Mouse (Mus musculus) frontal cortex, postnatal 36 days (tissue): ENCODE results near the gene Glmp.
A peak's percentile ranks its signal among the peaks of the same experiment; 100 is the strongest.
"Not testable (repeated sequence)": the region's sequence is repeated elsewhere in the genome, so short reads cannot be mapped to it uniquely, and the experiment has no call there.

Experiments used
- DNase-seq, 2 experiments: peaks; one replicate each; pipeline ENCODE4 v3.0.0; 2022; ENCODE audit warnings: low spot score in 2 of 2

Gene Glmp

GRCm38 (mm10) chr3:88324951-88325405, at the start of gene Glmp:
Gene Glmp, plus strand, starts transcription at chr3:88325023.
- DNase-seq = peak; percentile 49 to 74

GRCm38 (mm10) chr3:88276121-88276520, 48.7 kb upstream of the Glmp start:
- DNase-seq = no peak

- peak in 1 of 2 experiments; percentile 57 for DNase-seq
Measured at GRCm38 (mm10) chr3:88276529-88277143, 48.2 kb upstream of the Glmp start.

GRCm38 (mm10) chr3:88280035-88280434, 44.8 kb upstream of the Glmp start:
- DNase-seq = no peak

GRCm38 (mm10) chr3:88281141-88281916, 43.5 kb upstream of the Glmp start:
- not testable (repeated sequence) for DNase-seq

- not testable (repeated sequence) for DNase-seq
Measured at GRCm38 (mm10) chr3:88284815-88285564, 39.8 kb upstream of the Glmp start.

GRCm38 (mm10) chr3:88285565-88285895, 39.3 kb upstream of the Glmp start:
- not testable (repeated sequence) for DNase-seq

- DNase-seq = no peak
Measured at GRCm38 (mm10) chr3:88287110-88287509, 37.7 kb upstream of the Glmp start, which contains the start of gene Gm38392. Gene Gm38392, minus strand, starts transcription at chr3:88287210.

- not testable (repeated sequence) for DNase-seq
Measured at GRCm38 (mm10) chr3:88288133-88288713, 36.6 kb upstream of the Glmp start.

- no peak for DNase-seq
Measured at GRCm38 (mm10) chr3:88291970-88292369, 32.9 kb upstream of the Glmp start.

GRCm38 (mm10) chr3:88295272-88295671, 29.6 kb upstream of the Glmp start:
- DNase-seq = not testable (repeated sequence)

- DNase-seq = no peak
Measured at GRCm38 (mm10) chr3:88296110-88296560, 28.7 kb upstream of the Glmp start.

GRCm38 (mm10) chr3:88296561-88297318, 28.1 kb upstream of the Glmp start, which contains the start of the genes Tsacc and Cct3:
Gene Tsacc, minus strand, starts transcription at chr3:88296999.
Gene Cct3, plus strand, starts transcription at chr3:88297116.
- peak; percentile 94 to 98 for DNase-seq

GRCm38 (mm10) chr3:88297321-88297851, 27.4 kb upstream of the Glmp start:
- DNase-seq = peak in 1 of 2 experiments; percentile 67

GRCm38 (mm10) chr3:88299172-88299571, 25.7 kb upstream of the Glmp start:
- no peak for DNase-seq

- no peak for DNase-seq
Measured at GRCm38 (mm10) chr3:88328956-88329355, 4.1 kb downstream of the Glmp start.

- DNase-seq = no peak
Measured at GRCm38 (mm10) chr3:88331282-88331681, 6.5 kb downstream of the Glmp start.

- no peak for DNase-seq
Measured at GRCm38 (mm10) chr3:88334029-88334658, 9.3 kb downstream of the Glmp start.

GRCm38 (mm10) chr3:88334902-88335435, 10.1 kb downstream of the Glmp start:
- no peak for DNase-seq
